Mouse (Mus musculus) 3T3-L1 (cell line): Measurements from ENCODE around the gene Cpz.

Source experiments
- DNase-seq: peaks from one replicate; pipeline ENCODE4 v3.0.0-alpha.2; 2015; ENCODE audit warnings: low read depth, low spot score

Gene Cpz

GRCm38 (mm10) chr5:35525469-35526123 lies at the start of gene Cpz:
Gene Cpz (minus strand): TSS chr5:35525698.
- no peak for DNase-seq

GRCm38 (mm10) chr5:35574653-35575599 lies 49.4 kb upstream of the Cpz start, which contains the start of gene Trmt44:
Gene Trmt44 (minus strand): TSS chr5:35575070.
- DNase-seq, result peak; percentile 95

GRCm38 (mm10) chr5:35571546-35571945 lies 46.0 kb upstream of the Cpz start:
- no peak for DNase-seq

GRCm38 (mm10) chr5:35566632-35567031 lies 41.1 kb upstream of the Cpz start:
- DNase-seq, result no peak

GRCm38 (mm10) chr5:35565217-35565616 lies 39.7 kb upstream of the Cpz start:
- no peak for DNase-seq

DNA sequence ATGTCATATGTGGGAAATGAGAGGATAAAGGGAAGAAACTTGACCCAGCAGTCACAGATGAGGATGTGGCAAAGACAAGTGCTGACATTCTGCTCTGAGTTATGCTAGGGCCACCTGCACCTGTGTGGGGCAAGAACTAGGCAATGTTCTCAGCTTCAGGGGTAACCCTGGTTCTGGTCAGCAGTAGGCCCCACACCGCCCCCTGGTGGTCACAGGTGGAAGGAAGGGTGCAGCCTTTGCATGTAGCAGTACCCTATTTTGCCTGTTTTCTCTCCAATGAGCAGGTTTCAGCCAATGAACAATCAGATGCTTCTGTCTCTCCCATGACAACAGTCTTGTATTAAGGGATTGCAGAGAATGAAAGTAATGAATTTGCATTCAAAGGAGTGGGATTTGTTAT lies 38.0 kb upstream of the Cpz start:
- peak; percentile 82 for DNase-seq

DNA sequence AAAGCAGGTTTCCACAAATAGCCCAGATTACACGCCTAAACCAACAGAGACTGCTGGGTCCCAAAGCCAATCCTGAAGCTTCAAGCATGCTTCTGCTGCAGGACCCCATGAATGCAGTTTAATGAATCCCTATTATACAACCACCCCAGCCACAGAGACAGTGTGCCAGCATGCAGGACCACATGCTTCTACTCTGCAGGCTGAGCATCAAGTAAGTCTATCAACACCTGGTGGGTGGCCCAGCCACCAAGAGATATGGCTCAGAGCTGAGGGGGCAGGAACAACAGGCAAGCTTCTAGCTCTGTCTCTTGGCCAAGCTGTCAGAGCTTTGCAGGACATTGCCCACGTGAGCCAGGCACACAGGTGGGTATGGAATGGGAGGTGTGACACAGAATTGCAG lies 37.1 kb upstream of the Cpz start:
- no peak for DNase-seq

- DNase-seq, result no peak
These were observed 33.9 kb upstream of the Cpz start for GRCm38 (mm10) chr5:35559447-35559846.

DNA sequence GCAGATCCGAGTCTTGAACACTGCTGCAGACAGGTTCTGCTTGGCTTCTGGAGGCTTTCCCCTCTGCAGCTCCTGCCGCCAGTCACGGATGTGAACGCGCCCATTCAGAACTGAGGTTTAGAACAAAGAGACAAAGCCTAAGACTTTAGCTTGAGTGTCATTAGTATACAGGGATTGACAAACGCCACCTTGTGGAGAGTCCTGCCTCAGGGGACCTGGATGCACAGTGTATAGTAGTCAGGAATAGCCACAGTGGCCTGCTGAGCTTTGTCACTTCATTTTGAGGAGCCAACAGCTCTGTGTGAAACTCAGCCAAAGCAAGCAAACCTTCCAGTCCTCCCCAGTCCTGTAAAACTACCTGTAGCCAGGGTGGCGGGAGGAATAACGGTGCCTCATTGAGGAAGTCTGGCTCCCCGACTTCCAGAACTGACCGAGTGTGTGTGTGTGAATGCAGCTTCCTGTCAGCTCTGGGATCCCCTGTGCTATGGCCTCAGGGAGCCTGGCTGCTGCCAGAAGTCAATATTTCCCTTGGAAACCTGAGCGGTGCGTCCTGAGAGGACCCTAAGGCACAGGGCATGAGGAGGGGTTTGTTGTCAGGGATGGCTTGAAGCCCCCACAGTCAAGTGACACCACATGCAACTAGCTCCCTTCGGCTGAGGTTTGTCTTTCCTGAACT lies 32.6 kb upstream of the Cpz start:
- peak; percentile 30 for DNase-seq

GRCm38 (mm10) chr5:35556393-35556792 lies 30.9 kb upstream of the Cpz start:
- DNase-seq, result no peak

GRCm38 (mm10) chr5:35552838-35553539 lies 27.5 kb upstream of the Cpz start:
- DNase-seq, result no peak

- DNase-seq, result no peak
These were observed 26.6 kb upstream of the Cpz start for GRCm38 (mm10) chr5:35551855-35552837.

GRCm38 (mm10) chr5:35546127-35546526 lies 20.6 kb upstream of the Cpz start:
- no peak for DNase-seq

DNA sequence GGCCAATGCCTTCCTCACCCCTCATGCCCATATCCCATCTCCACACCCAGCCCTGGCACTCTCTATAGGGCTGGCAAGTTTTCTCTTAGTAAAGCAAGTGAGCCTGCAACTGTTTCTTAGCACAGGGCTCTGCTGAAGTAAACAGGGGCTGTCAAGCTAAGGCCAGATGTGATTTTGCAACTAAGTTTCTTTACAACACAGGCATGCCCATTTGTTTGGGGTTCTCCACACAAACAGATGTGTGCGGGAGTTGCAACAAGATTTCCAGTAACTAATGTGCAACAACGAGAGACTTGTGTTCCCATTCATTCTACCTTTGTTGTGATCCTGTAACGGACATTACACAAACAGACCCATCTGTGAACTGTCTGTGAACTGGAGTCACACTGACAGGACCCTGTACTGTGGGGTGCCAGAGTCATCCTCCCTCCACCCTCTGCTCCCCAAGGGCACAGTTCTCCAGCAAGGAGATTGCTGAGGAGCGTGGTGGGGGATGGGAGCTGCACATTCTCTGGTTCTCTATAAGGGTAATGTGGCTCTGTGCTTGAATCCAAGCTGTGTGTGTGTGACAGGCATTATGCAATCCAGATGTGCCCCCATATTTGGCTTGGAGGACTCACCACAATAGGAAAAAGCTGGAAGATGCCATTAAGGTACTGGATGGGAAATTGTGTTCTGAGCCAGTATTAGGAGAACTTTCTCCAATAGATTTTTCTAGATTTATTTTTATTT lies 15.7 kb upstream of the Cpz start:
- no peak for DNase-seq

- DNase-seq, result peak; percentile 34
These were observed 15.1 kb upstream of the Cpz start for GRCm38 (mm10) chr5:35540555-35540954.

DNA sequence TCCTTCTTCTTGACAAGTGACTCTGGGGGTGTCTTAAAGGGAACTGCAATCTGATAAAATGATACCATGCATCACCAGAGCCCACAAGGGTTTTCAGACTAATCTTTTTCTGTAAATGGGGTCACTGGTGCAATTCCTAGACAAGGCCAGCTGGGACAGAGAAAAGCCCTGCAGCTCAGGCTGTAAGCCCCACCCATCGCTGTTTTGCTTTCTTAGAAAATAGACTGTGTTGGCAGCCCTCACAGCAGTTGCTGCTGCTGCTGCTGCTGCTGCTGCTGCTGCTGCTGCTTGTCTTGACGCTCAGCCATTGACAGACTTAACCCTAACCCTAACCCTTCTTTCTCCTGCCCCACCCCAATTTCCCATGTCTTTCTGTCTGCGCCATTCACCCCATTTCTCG lies 14.1 kb upstream of the Cpz start:
- no peak for DNase-seq

DNA sequence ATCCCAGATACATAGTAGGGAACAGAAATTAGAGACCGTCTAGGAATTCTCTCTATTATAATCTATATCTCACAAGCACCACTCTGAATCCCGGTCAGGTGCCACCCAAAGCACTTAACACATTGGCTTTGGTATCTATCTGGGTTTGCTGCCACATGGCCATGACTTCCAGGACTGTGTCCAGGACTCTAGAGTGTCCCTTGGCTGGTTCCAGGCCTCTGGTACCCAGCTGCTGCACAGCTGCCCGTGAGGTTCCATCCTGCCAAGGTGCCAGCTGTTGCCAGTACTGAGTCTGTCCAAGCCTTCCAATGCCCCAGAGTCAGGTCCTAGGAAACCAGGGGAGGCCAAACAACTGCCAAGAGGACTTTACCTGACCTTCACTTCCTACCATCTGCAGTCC lies 12.5 kb upstream of the Cpz start:
- DNase-seq, result no peak

- no peak for DNase-seq
These were observed 12.0 kb upstream of the Cpz start for GRCm38 (mm10) chr5:35537474-35537873.

- peak; percentile 34 for DNase-seq
These were observed 10.8 kb upstream of the Cpz start for GRCm38 (mm10) chr5:35536271-35536670.

DNA sequence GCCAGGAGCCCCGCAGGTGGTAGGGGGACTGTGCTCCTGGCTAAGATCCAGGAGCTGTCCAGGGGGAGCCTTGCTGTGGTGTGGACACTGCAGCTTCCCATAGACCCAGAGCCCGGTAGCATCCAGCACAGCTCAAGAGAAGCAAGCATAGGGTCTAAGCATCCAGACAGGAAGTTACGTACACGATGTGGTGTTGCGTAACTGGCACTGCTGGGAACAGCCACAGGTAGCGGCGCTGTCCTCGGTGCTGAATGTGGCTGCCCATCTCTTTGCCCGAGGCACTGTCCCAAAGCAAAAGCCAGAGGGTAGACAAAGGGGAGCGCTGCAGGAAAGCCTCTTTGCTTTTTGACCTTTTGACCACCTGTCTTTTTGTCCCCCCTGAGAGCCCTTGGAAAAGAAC lies 6.1 kb upstream of the Cpz start:
- DNase-seq, result peak; percentile 71
